8 mouse cellular contexts compared by ENCODE assay signal in the genomic region with DNA sequence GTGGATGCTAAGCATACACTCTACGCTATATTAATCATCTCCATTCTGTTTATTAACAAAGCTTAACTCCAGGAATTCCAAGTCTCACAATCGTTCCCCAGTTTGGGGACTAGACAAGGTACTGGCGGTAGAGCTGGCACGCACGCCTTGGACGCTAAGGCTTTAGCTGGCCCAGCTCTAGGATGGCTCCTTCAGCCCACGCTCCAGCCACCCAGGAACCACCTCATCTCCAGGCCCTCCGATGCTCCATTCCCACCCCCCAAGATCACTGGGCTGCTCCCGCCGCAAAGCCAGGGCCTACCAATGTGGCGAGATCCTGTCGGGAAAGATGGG. TPM values are rescaled to one million over a fixed set of nuclear protein-coding genes. Genes with fewer than 3 reads are reported as not detected.
DNase-seq lines count a peak whose midpoint lies in the region; ATAC-seq and TF ChIP-seq lines count a peak whose summit lies in the region.

No protein-coding gene starts in this region.

- H3K79me3 ChIP-seq in C2C12 (ENCODE audit: low read depth) = peaks cover 44% of the 10 kb centered on the region

- H3K27me3 ChIP-seq in heart, adult 2 months (ENCODE audit: control insufficient read depth, insufficient read depth, low read length) = no peaks in the 10 kb centered on the region
- H3K27me3 ChIP-seq in C2C12 (ENCODE audit: control insufficient read depth, insufficient read depth, insufficient read length) = no peaks in the 10 kb centered on the region
- H3K27me3 ChIP-seq in forebrain, embryonic 14.5 days (replicated peaks; ENCODE audit: control insufficient read depth, insufficient read depth, low read length) = no peaks in the 10 kb centered on the region
- no peaks in the 10 kb centered on the region for H3K27me3 ChIP-seq in liver, embryonic 16.5 days (ENCODE audit: control insufficient read depth, insufficient read depth, low read depth, low read length)

- H3K4me3 ChIP-seq in heart, adult 2 months = peak overlapping the region; percentile 79
- H3K4me3 ChIP-seq in C2C12 (ENCODE audit: insufficient read depth, poor library complexity, severe bottlenecking) = peak overlapping the region; percentile 78
- peak overlapping the region; percentile 75 for H3K4me3 ChIP-seq in forebrain, embryonic 14.5 days (ENCODE audit: low read depth, low read length)
- peak overlapping the region; percentile 91 for H3K4me3 ChIP-seq in liver, embryonic 16.5 days (ENCODE audit: low read depth, low read length)

- TF ChIP-seq EP300 in heart, adult 2 months (IDR thresholded peaks at IDR 0.05; ENCODE audit: insufficient read depth, low read depth, low read length) = no peak

- no peak for DNase-seq in heart, adult 2 months
- no peak for DNase-seq in heart, postnatal 14 days
- no peak for DNase-seq in forebrain, embryonic 14.5 days (ENCODE audit: low spot score)
- no peak for DNase-seq in adipocyte (ENCODE audit: low spot score)
- DNase-seq in urinary bladder, postnatal 14 days (ENCODE audit: low spot score) = no peak
- DNase-seq in left cerebral cortex, postnatal 25 days (ENCODE audit: low spot score in 2 of 2) = no peak

- intact Hi-C loops in heart, adult 2 months (cut with DNase I) = loop anchor here (2.0 kb wide), 1 partner anchor 13 kb away; no protein-coding TSS in a partner anchor
- intact Hi-C loops in heart, postnatal 14 days (cut with DNase I) = no loop called here
- intact Hi-C loops in left cerebral cortex, postnatal 25 days (cut with DNase I) = loop anchor here (5.0 kb wide), 1 partner anchor 155 kb away; a partner anchor contains a TSS

- H3K79me2 ChIP-seq in heart, adult 2 months (replicated peaks; ENCODE audit: control insufficient read depth, insufficient read depth, low read length) = no peaks in the 10 kb centered on the region
- peaks cover 54% of the 10 kb centered on the region for H3K79me2 ChIP-seq in C2C12 (ENCODE audit: control insufficient read depth, insufficient read depth)

- no peaks in the 10 kb centered on the region for H3K4me1 ChIP-seq in heart, adult 2 months (ENCODE audit: control insufficient read depth, insufficient read depth, low read length)
- no peaks in the 10 kb centered on the region for H3K4me1 ChIP-seq in forebrain, embryonic 14.5 days (ENCODE audit: control insufficient read depth, insufficient read depth, low read length)
- peaks cover 4% of the 10 kb centered on the region for H3K4me1 ChIP-seq in liver, embryonic 16.5 days (ENCODE audit: control insufficient read depth, low read depth, low read length)

- under 1% methylated on average over 12 of the region's 12 CpGs for WGBS in heart, adult 2 months
- WGBS in forebrain, embryonic 14.5 days = 2% methylated on average over 12 of the region's 12 CpGs
- 0% methylated on average over 12 of the region's 12 CpGs for WGBS in liver, embryonic 16.5 days (ENCODE audit: insufficient replicate concordance)

- H3K36me3 ChIP-seq in heart, adult 2 months (ENCODE audit: control insufficient read depth, insufficient read depth, low read length) = no peaks in the 10 kb centered on the region
- H3K36me3 ChIP-seq in C2C12 (ENCODE audit: control insufficient read depth, insufficient read depth) = peaks cover 43% of the 10 kb centered on the region
- H3K36me3 ChIP-seq in forebrain, embryonic 14.5 days (ENCODE audit: control insufficient read depth, insufficient read depth, low read length) = peaks cover 26% of the 10 kb centered on the region
- H3K36me3 ChIP-seq in liver, embryonic 16.5 days (ENCODE audit: control insufficient read depth, insufficient read depth) = peaks cover 14% of the 10 kb centered on the region

- peak overlapping the region; percentile 71 for H3K4me2 ChIP-seq in forebrain, embryonic 14.5 days (ENCODE audit: low read length)
- H3K4me2 ChIP-seq in liver, embryonic 16.5 days (ENCODE audit: low read depth, low read length) = peak overlapping the region; percentile 77

- no peaks in the 10 kb centered on the region for H3K9me3 ChIP-seq in forebrain, embryonic 14.5 days (replicated peaks; ENCODE audit: control insufficient read depth, low read length)
- no peaks in the 10 kb centered on the region for H3K9me3 ChIP-seq in liver, embryonic 16.5 days (replicated peaks; ENCODE audit: control insufficient read depth, low read length)

- H3K9ac ChIP-seq in heart, adult 2 months (ENCODE audit: low read depth, low read length) = peak overlapping the region; percentile 95
- H3K9ac ChIP-seq in forebrain, embryonic 14.5 days (ENCODE audit: low read length) = peak overlapping the region; percentile 79
- peak overlapping the region; percentile 84 for H3K9ac ChIP-seq in liver, embryonic 16.5 days (ENCODE audit: low read depth, low read length)

- TF ChIP-seq POLR2A in heart, adult 2 months (IDR thresholded peaks at IDR 0.05; ENCODE audit: insufficient read depth, low read depth, low read length) = no peak

- TF ChIP-seq CTCF in heart, adult 2 months (IDR thresholded peaks at IDR 0.05) = no peak
- TF ChIP-seq CTCF in C2C12 (IDR thresholded peaks at IDR 0.05; ENCODE audit: control insufficient read depth, insufficient read depth, insufficient read length) = no peak

- peak overlapping the region; percentile 86 for H3ac ChIP-seq in C2C12 (ENCODE audit: control insufficient read depth, insufficient read length, low read depth)

- H3K27ac ChIP-seq in heart, adult 2 months = peak overlapping the region; percentile 99
- peak overlapping the region; percentile 70 for H3K27ac ChIP-seq in forebrain, embryonic 14.5 days (ENCODE audit: low read depth, low read length)
- H3K27ac ChIP-seq in liver, embryonic 16.5 days (ENCODE audit: low read length) = peak overlapping the region; percentile 75

- ATAC-seq in forebrain, embryonic 14.5 days = peak; percentile 63
- no peak; the same call in 1 of the 2 replicates for ATAC-seq in liver, embryonic 16.5 days (ENCODE audit: low read depth)

TF ChIP-seq in C2C12, 6 proteins besides CTCF, POLR2A, EP300 and RAD21:
- no peak for TF ChIP-seq FOSL1 (IDR thresholded peaks at IDR 0.05; ENCODE audit: insufficient read depth, low read length, poor library complexity, severe bottlenecking)

RNA-seq across cellular contexts. Expression of a gene that starts 0.4 kb away (rescaled TPM):
- total RNA-seq in heart, adult 2 months (2021) = 100 to 1,000 TPM; 102 to 153 TPM
- polyA plus RNA-seq in heart, adult 2 months (2012; rRNA removed) = 32.1 and 112 TPM in 2 replicates
- 100 to 1,000 TPM; 110 to 156 TPM for total RNA-seq in heart, postnatal 14 days (2021)
- polyA plus RNA-seq in C2C12 (2012; fragmentation: generic; extraction: Trizol) = 68.2 TPM
- 94.9 and 100 TPM in 2 replicates for polyA plus RNA-seq in forebrain, embryonic 14.5 days (2014; fragmentation: Nextera tagmentation; extraction: Ambion mirVana)
- 35.0 and 37.6 TPM in 2 replicates for polyA plus RNA-seq in liver, embryonic 16.5 days (2015; fragmentation: Nextera tagmentation; extraction: Ambion mirVana)
- total RNA-seq in left cerebral cortex, postnatal 25 days (2021) = 100 to 1,000 TPM in 1 of 2 experiments, 10 to 100 TPM in 1; 94.0 to 149 TPM

RNA-seq across cellular contexts. Expression of a gene that starts 22.2 kb away (rescaled TPM):
- 1 to 10 TPM; 6.1 to 9.1 TPM for total RNA-seq in heart, adult 2 months (2021)
- 3.4 TPM in 2 replicates for polyA plus RNA-seq in heart, adult 2 months (2012; rRNA removed)
- 1 to 10 TPM; 8.7 to 8.9 TPM for total RNA-seq in heart, postnatal 14 days (2021)
- polyA plus RNA-seq in C2C12 (2012; fragmentation: generic; extraction: Trizol) = 2.4 TPM
- polyA plus RNA-seq in forebrain, embryonic 14.5 days (2014; fragmentation: Nextera tagmentation; extraction: Ambion mirVana) = 8.9 and 11.5 TPM in 2 replicates
- polyA plus RNA-seq in liver, embryonic 16.5 days (2015; fragmentation: Nextera tagmentation; extraction: Ambion mirVana) = 3.2 and 3.5 TPM in 2 replicates
- total RNA-seq in left cerebral cortex, postnatal 25 days (2021) = 10 to 100 TPM; 24.9 to 27.2 TPM
